Mouse (Mus musculus) CD4-positive, CD25-positive, alpha-beta regulatory T cell, adult 4 months (primary cell): ENCODE results near the gene Dytn. TPM values are rescaled to one million over a fixed set of nuclear protein-coding genes. Genes with fewer than 3 reads are reported as not detected.

Experiments
- ATAC-seq: one replicate; pipeline ENCODE4 v1.8.0; 2017
- polyA plus RNA-seq, 2 experiments: library from polyadenylated mRNA; unstranded; fragments of 100-300 nt; shearing (Covaris generic); gene quantifications; one replicate each; pipeline ENCODE4 v1.2.1; 2017

Gene Dytn
- polyA plus RNA-seq, 2 experiments from 2014 or later: not detected

DNA sequence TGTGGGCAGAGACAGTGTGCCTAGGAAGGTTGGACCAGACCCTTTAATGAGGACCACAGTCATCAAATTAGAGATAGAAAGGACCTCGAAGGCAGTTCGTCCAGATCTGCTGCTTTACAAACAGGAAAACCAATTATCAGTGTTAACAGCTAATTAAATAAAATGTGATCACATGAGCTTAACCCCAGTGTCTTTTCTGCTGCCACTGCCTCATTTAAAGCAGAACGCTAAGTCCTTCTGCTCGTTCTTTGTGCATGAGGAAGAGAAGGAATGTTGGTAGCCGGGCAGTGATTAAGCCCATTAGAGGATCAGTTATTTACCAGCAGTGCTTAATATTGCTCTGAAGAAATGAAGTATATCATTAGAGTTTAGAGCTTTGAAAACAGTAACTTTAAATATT lies 109.9 kb downstream of the Dytn start:
- no peak for ATAC-seq

GRCm38 (mm10) chr1:63573864-63574611 lies 112.7 kb downstream of the Dytn start:
- ATAC-seq: no peak

DNA sequence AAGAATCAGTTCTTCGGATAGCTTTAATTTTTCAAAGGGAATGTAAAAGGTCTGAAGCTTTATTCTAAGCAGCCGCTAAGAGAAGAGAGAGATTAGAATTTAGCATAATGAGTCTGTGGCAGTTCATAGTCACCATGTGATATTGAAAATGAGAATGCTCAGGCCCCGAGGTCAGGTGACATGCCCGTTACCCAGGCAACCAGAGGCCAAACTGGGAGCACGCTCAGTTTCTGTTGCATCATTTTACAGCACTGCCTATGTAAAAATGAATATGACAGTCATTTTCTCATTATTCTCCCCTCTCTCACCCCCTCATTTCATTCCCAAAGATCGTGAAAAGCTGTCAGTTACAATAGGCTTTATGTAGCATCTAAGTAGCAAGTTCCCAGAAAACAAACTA lies 113.3 kb downstream of the Dytn start:
- no peak for ATAC-seq

Other genes starting within 250 kb of the Dytn start
- under 1 TPM in 1 of 2 experiments, not detected in 1; 0.95 TPM for gene Adam23, start 241.0 kb downstream of the Dytn start, polyA plus RNA-seq
- not detected for gene Gm39653, start 71.0 kb downstream of the Dytn start, polyA plus RNA-seq
- gene Mdh1b, start 43.4 kb upstream of the Dytn start, polyA plus RNA-seq: not detected
- gene Fastkd2, start 43.7 kb upstream of the Dytn start, polyA plus RNA-seq: 10 to 100 TPM; 32.4 to 49.3 TPM
- gene 4933402D24Rik, start 82.3 kb upstream of the Dytn start, polyA plus RNA-seq: not detected